Mouse (Mus musculus) liver (tissue): ENCODE data around the gene Suv39h1.

Experiments used
- DNase-seq: peaks from one replicate; pipeline ENCODE4 v3.0.0-alpha.2; 2020; ENCODE audit warnings: mixed read lengths

The Suv39h1 gene

DNA sequence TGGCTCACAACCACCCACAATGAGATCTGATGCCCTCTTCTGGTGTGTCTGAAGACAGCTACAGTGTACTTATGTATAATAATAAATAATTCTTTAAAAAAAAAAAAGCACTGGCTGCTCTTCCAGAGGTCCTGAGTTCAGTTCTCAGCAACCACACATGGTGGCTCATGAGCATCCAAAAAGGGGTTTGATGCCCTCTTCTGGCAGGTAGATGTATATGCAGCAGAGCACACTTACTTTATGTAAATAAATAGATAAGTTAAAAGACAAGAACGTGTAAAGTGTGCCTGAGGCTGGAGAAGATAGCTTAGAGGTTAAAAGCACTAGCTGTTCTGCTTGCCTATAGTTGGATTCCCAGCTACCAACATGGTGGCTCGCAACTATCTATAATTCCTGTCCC lies 49.8 kb downstream of the Suv39h1 start:
- no peak for DNase-seq

GRCm38 (mm10) chrX:8020111-8020778 lies 54.3 kb downstream of the Suv39h1 start:
- DNase-seq, result peak; percentile 14

DNA sequence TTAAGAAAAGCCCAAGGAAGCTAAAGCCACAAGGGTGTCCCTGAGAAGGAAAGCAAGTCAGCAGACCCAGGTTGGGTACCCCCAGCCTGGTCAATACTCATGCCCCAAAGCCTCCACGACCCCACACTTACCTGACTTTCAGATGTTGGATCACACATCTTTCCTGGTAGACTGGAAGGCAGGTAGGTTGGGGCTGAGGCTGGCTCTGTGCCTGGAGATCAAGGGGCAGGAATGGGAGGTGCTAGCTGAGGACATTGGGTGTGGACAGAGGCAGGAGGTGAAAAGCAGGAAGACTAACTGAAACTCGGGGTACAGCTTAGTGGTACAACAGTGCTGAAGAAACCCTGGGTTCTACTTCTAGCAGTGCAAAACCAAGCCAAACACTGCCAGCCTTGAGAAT lies 56.3 kb downstream of the Suv39h1 start, which contains the start of gene Glod5:
Gene Glod5, minus strand, starts transcription at position 207 of the 400 bp plus-strand sequence.
- no peak for DNase-seq

- DNase-seq, result peak; percentile 61
Observed at GRCm38 (mm10) chrX:8017142-8017541, 57.4 kb downstream of the Suv39h1 start.

DNA sequence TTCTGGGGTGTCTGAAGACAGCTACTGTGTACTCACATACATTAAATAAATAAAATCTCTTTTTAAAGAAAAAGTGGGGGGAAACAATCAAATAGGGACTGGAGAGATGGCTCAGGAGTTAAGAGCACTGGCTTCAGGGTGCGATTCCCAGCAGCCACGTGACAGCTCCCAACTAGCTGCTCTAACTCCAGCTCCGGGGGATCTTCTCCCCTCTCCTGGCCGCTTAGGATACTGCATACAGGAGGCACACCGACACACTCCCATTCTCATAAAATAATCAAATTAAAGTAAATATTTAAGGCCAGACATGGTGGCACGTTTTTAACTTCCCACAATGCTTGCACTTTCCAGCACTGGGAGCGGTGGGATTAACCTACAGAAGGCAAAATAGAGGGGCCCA lies 58.9 kb downstream of the Suv39h1 start:
- DNase-seq, result peak; percentile 27

DNA sequence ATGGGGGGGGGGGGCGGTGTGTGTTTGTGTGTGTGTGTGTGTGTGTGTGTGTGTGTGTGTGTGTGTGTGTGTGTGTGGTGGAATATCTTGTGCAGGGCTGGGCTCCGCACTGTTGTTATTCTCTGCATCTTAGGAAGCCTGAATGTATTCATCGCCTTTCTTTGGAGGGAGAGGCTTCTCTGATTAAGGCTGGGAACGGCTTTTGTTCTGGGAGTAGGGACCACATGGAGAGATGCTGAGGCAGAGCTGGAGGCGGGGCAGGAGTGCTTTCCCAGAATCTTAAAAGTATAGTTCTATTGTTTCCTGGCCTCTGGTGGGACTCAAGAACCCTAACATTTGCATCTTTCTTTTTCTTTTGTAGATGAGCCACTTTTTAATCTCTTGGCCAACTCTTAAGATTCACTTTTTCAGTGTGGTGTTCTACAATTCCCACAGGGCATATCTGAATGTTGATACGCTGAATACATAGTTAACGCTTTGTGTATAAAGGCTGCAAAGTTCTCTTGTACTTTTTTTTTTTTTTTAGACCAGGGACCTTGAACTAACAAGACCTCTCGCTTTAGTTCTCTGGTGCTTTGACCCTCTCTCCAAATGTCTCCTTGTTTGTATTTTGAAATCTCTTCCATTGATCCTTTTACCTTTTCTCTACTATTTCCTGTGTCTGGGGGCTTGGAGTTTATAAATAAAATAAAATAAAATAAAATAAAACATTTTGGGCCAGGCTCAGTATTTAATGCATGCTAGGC lies 60.8 kb downstream of the Suv39h1 start:
- no peak for DNase-seq

- DNase-seq, result no peak
Observed at GRCm38 (mm10) chrX:8013157-8013556, 61.4 kb downstream of the Suv39h1 start.
